Mouse (Mus musculus): ENCODE data around the gene Kif2a. TPM values are rescaled to one million over a fixed set of nuclear protein-coding genes. Genes with fewer than 3 reads are reported as not detected.

Kif2a gene
- 30.8 and 31.4 TPM in 2 replicates for polyA plus RNA-seq (2012; rRNA removed)

GRCm38 (mm10) chr13:107021461-107022265, at the start of gene Kif2a:
Kif2a (minus strand) TSS chr13:107022126.
- Histone ChIP-seq H3K4me3 (replicated peaks; ENCODE audit: insufficient read depth, low read depth, low read length) (peak within 1 kb of the TSS; percentile 78), H3K27ac (ENCODE audit: insufficient read depth, low read length) (peak within 1 kb of the TSS; percentile 77), H3K4me1 (ENCODE audit: control insufficient read depth, insufficient read depth, low read length) (peaks cover 4% of the 10 kb centered on the region; the same call in 1 of the 2 replicates), H3K27me3 (ENCODE audit: control insufficient read depth, insufficient read depth, low read length) (no peaks in the 10 kb centered on the region)
- peak; percentile 71 to 75 for DNase-seq
- TF ChIP-seq CTCF (IDR thresholded peaks at IDR 0.05; ENCODE audit: borderline replicate concordance, insufficient read depth, low read depth, low read length) = no peak
- TF ChIP-seq POLR2A (IDR thresholded peaks at IDR 0.05; ENCODE audit: borderline replicate concordance, insufficient read depth, low read length) = no peak
- 6% methylated on average over 76 of the region's 87 CpGs for WGBS

GRCm38 (mm10) chr13:107069061-107069460, 47.1 kb upstream of the Kif2a start:
- Histone ChIP-seq H3K4me1 (ENCODE audit: control insufficient read depth, insufficient read depth, low read length) (0 out of 2 replicates have a peak, but pooled peaks cover 3% of the 10 kb centered on the region), H3K4me3 (replicated peaks; ENCODE audit: insufficient read depth, low read depth, low read length) (no peak overlapping the region), H3K27ac (ENCODE audit: insufficient read depth, low read length) (no peak overlapping the region), H3K27me3 (ENCODE audit: control insufficient read depth, insufficient read depth, low read length) (no peaks in the 10 kb centered on the region)
- 96% methylated on average over 1 of the region's 1 CpGs for WGBS
- no peak for TF ChIP-seq CTCF (IDR thresholded peaks at IDR 0.05; ENCODE audit: borderline replicate concordance, insufficient read depth, low read depth, low read length)
- no peak for DNase-seq

- DNase-seq = no peak
- TF ChIP-seq POLR2A (IDR thresholded peaks at IDR 0.05; ENCODE audit: borderline replicate concordance, insufficient read depth, low read length) = no peak
- no peak for TF ChIP-seq CTCF (IDR thresholded peaks at IDR 0.05; ENCODE audit: borderline replicate concordance, insufficient read depth, low read depth, low read length)
- Histone ChIP-seq H3K4me1 (ENCODE audit: control insufficient read depth, insufficient read depth, low read length) (no peaks in the 10 kb centered on the region), H3K4me3 (replicated peaks; ENCODE audit: insufficient read depth, low read depth, low read length) (no peak overlapping the region), H3K27ac (ENCODE audit: insufficient read depth, low read length) (no peak overlapping the region), H3K27me3 (ENCODE audit: control insufficient read depth, insufficient read depth, low read length) (no peaks in the 10 kb centered on the region)
- WGBS = 46% methylated on average over 10 of the region's 10 CpGs
Measured at GRCm38 (mm10) chr13:107065098-107065855, 43.4 kb upstream of the Kif2a start.

- WGBS = 89% methylated on average over 2 of the region's 2 CpGs
- DNase-seq = no peak
- H3K27ac ChIP-seq (ENCODE audit: insufficient read depth, low read length) = no peak overlapping the region
- no peaks in the 10 kb centered on the region for H3K27me3 ChIP-seq (ENCODE audit: control insufficient read depth, insufficient read depth, low read length)
- TF ChIP-seq POLR2A (IDR thresholded peaks at IDR 0.05; ENCODE audit: borderline replicate concordance, insufficient read depth, low read length) = no peak
- TF ChIP-seq CTCF (IDR thresholded peaks at IDR 0.05; ENCODE audit: borderline replicate concordance, insufficient read depth, low read depth, low read length) = no peak
- no peak overlapping the region for H3K4me3 ChIP-seq (replicated peaks; ENCODE audit: insufficient read depth, low read depth, low read length)
- H3K4me1 ChIP-seq (ENCODE audit: control insufficient read depth, insufficient read depth, low read length) = no peaks in the 10 kb centered on the region
Measured at GRCm38 (mm10) chr13:107064263-107064662, 42.3 kb upstream of the Kif2a start.

GRCm38 (mm10) chr13:107063115-107063807, 41.3 kb upstream of the Kif2a start:
- no peak for DNase-seq
- H3K27ac ChIP-seq (ENCODE audit: insufficient read depth, low read length) = no peak overlapping the region
- WGBS = 82% methylated on average over 7 of the region's 7 CpGs
- TF ChIP-seq CTCF (IDR thresholded peaks at IDR 0.05; ENCODE audit: borderline replicate concordance, insufficient read depth, low read depth, low read length) (no peak), POLR2A (IDR thresholded peaks at IDR 0.05; ENCODE audit: borderline replicate concordance, insufficient read depth, low read length) (no peak)
- H3K4me1 ChIP-seq (ENCODE audit: control insufficient read depth, insufficient read depth, low read length) = no peaks in the 10 kb centered on the region
- H3K27me3 ChIP-seq (ENCODE audit: control insufficient read depth, insufficient read depth, low read length) = no peaks in the 10 kb centered on the region
- no peak overlapping the region for H3K4me3 ChIP-seq (replicated peaks; ENCODE audit: insufficient read depth, low read depth, low read length)

GRCm38 (mm10) chr13:107060098-107060497, 38.2 kb upstream of the Kif2a start:
- no peak for DNase-seq
- TF ChIP-seq CTCF (IDR thresholded peaks at IDR 0.05; ENCODE audit: borderline replicate concordance, insufficient read depth, low read depth, low read length) (no peak), POLR2A (IDR thresholded peaks at IDR 0.05; ENCODE audit: borderline replicate concordance, insufficient read depth, low read length) (no peak)
- Histone ChIP-seq H3K4me3 (replicated peaks; ENCODE audit: insufficient read depth, low read depth, low read length) (no peak overlapping the region), H3K4me1 (ENCODE audit: control insufficient read depth, insufficient read depth, low read length) (no peaks in the 10 kb centered on the region), H3K27ac (ENCODE audit: insufficient read depth, low read length) (no peak overlapping the region), H3K27me3 (ENCODE audit: control insufficient read depth, insufficient read depth, low read length) (no peaks in the 10 kb centered on the region)
- 62% methylated on average over 7 of the region's 7 CpGs for WGBS

GRCm38 (mm10) chr13:107059460-107059859, 37.5 kb upstream of the Kif2a start:
- no peak overlapping the region for H3K4me3 ChIP-seq (replicated peaks; ENCODE audit: insufficient read depth, low read depth, low read length)
- H3K27me3 ChIP-seq (ENCODE audit: control insufficient read depth, insufficient read depth, low read length) = no peaks in the 10 kb centered on the region
- no peak for DNase-seq
- WGBS = 80% methylated on average over 3 of the region's 3 CpGs
- no peak for TF ChIP-seq POLR2A (IDR thresholded peaks at IDR 0.05; ENCODE audit: borderline replicate concordance, insufficient read depth, low read length)
- no peak for TF ChIP-seq CTCF (IDR thresholded peaks at IDR 0.05; ENCODE audit: borderline replicate concordance, insufficient read depth, low read depth, low read length)
- no peak overlapping the region for H3K27ac ChIP-seq (ENCODE audit: insufficient read depth, low read length)
- no peaks in the 10 kb centered on the region for H3K4me1 ChIP-seq (ENCODE audit: control insufficient read depth, insufficient read depth, low read length)

All from cerebellum, adult 2 months (tissue).